ENCODE assay signal across 26 mouse cellular contexts in genomic region chr11:77147753-77148152, GRCm38 (mm10). TPM values are rescaled to one million over a fixed set of nuclear protein-coding genes. Genes with fewer than 3 reads are reported as not detected.
"Had no signal": no experiment of that assay in that cellular context is flagged by ENCODE, and none has a peak within 500 bp of the region (broad histone marks: within the 10 kb centered on the region; RNA-seq: fewer than 3 reads in every experiment).

No protein-coding gene starts in this region.

- ATAC-seq: forebrain, embryonic 13.5 days; forebrain, embryonic 14.5 days; forebrain, embryonic 15.5 days; forebrain, embryonic 16.5 days; forebrain, postnatal 0 days had no signal

- H3K27ac ChIP-seq: embryonic facial prominence, embryonic 10.5 days; embryonic facial prominence, embryonic 12.5 days; embryonic facial prominence, embryonic 13.5 days; embryonic facial prominence, embryonic 15.5 days; forebrain, embryonic 12.5 days; forebrain, embryonic 13.5 days; forebrain, embryonic 15.5 days; gastrocnemius, adult 2 months; heart, adult 2 months had no signal

- H3K27me3 ChIP-seq: embryonic facial prominence, embryonic 12.5 days; embryonic facial prominence, embryonic 13.5 days; embryonic facial prominence, embryonic 15.5 days; forebrain, embryonic 12.5 days; forebrain, embryonic 13.5 days; forebrain, embryonic 15.5 days had no signal

- H3K4me2 ChIP-seq: embryonic facial prominence, embryonic 12.5 days; embryonic facial prominence, embryonic 13.5 days; embryonic facial prominence, embryonic 15.5 days; forebrain, embryonic 12.5 days; forebrain, embryonic 13.5 days; forebrain, embryonic 15.5 days had no signal

- H3K4me1 ChIP-seq: embryonic facial prominence, embryonic 10.5 days; embryonic facial prominence, embryonic 12.5 days; embryonic facial prominence, embryonic 13.5 days; embryonic facial prominence, embryonic 15.5 days; forebrain, embryonic 12.5 days; forebrain, embryonic 13.5 days; forebrain, embryonic 15.5 days had no signal

- H3K36me3 ChIP-seq: embryonic facial prominence, embryonic 10.5 days; embryonic facial prominence, embryonic 12.5 days; embryonic facial prominence, embryonic 13.5 days; embryonic facial prominence, embryonic 15.5 days; forebrain, embryonic 12.5 days; forebrain, embryonic 15.5 days had no signal

- DNase-seq: cerebellum, adult 8-10 months; cerebellum, adult 9-10 months; cerebellum, adult 9-11 months; cerebellum, postnatal 10 days; cerebellum, postnatal 14 days; cerebellum, postnatal 25 days; cerebellum, postnatal 36 days; embryo, embryonic 11 days; forebrain, postnatal 0 days; gastrocnemius, adult 2 months; gastrocnemius, postnatal 10 days; gastrocnemius, postnatal 14 days; gastrocnemius, postnatal 25 days; gastrocnemius, postnatal 36 days; heart, adult 18-20 months; heart, adult 2 months had no signal

- H3K9ac ChIP-seq: embryonic facial prominence, embryonic 12.5 days; embryonic facial prominence, embryonic 13.5 days; embryonic facial prominence, embryonic 15.5 days; forebrain, embryonic 12.5 days; forebrain, embryonic 13.5 days; forebrain, embryonic 15.5 days; forebrain, postnatal 0 days had no signal

- H3K9me3 ChIP-seq: embryonic facial prominence, embryonic 12.5 days; embryonic facial prominence, embryonic 13.5 days; embryonic facial prominence, embryonic 15.5 days; forebrain, embryonic 13.5 days; forebrain, embryonic 15.5 days had no signal

- H3K4me3 ChIP-seq: embryonic facial prominence, embryonic 10.5 days; embryonic facial prominence, embryonic 12.5 days; embryonic facial prominence, embryonic 13.5 days; embryonic facial prominence, embryonic 15.5 days; erythroblast, embryonic 14.5 days; forebrain, embryonic 12.5 days; forebrain, embryonic 13.5 days; forebrain, embryonic 15.5 days; gastrocnemius, adult 2 months; heart, adult 2 months had no signal

RNA-seq across cellular contexts. Expression of gene Efcab5, which starts 41.0 kb away (rescaled TPM):
- polyA plus RNA-seq: erythroblast, embryonic 14.5 days had no signal
